Mouse (Mus musculus) testis, adult 2 months (tissue): ENCODE data around the gene Glce.

ENCODE experiments used
- CTCF ChIP-seq: fragments of 200-500 bp; IDR thresholded peaks from 2 replicates; pipeline ENCODE4 v1.5.1; 2012; ENCODE audit warnings: low read depth, mild to moderate bottlenecking, inconsistent platforms, low read length, moderate library complexity; ENCODE audit not compliant: control insufficient read depth, insufficient read depth, insufficient replicate concordance
- POLR2A ChIP-seq: fragments of 200-500 bp; IDR thresholded peaks from 2 replicates; pipeline ENCODE4 v1.6.1; 2012; ENCODE audit warnings: low read depth, mild to moderate bottlenecking, inconsistent platforms, low read length, moderate library complexity; ENCODE audit not compliant: control insufficient read depth

GRCm38 (mm10) chr9:62091604-62092003 is 30.9 kb downstream of the Glce start:
- TF ChIP-seq POLR2A, result no peak
- no peak for TF ChIP-seq CTCF
